Mouse (Mus musculus): ENCODE data around the gene Golga4.

- TF ChIP-seq CTCF (IDR thresholded peaks at IDR 0.05; ENCODE audit: low read depth) (no peak), EP300 (IDR thresholded peaks at IDR 0.05; ENCODE audit: low read depth) (no peak)
These were observed 87.4 kb downstream of the Golga4 start for GRCm38 (mm10) chr9:118593443-118593842.

All from heart, postnatal 0 days (tissue).